ENCODE assay signal across 11 mouse cellular contexts in genomic region chr1:73721486-73722225, GRCm38 (mm10).
"Had no signal": no experiment of that assay in that cellular context is flagged by ENCODE, and none has a peak within 500 bp of the region (broad histone marks: within the 10 kb centered on the region; RNA-seq: fewer than 3 reads in every experiment).

No protein-coding gene starts in this region.

- H3K9me3 ChIP-seq: limb, embryonic 13.5 days; midbrain, embryonic 13.5 days; neural tube, embryonic 15.5 days had no signal

- H3K27ac ChIP-seq: limb, embryonic 13.5 days; liver, embryonic 14.5 days; midbrain, embryonic 13.5 days; neural tube, embryonic 15.5 days had no signal

- ATAC-seq: intestine, postnatal 0 days; midbrain, embryonic 13.5 days had no signal

- H3K4me1 ChIP-seq: limb, embryonic 13.5 days; midbrain, embryonic 13.5 days; neural tube, embryonic 15.5 days had no signal

- DNase-seq: left cerebral cortex, postnatal 4 days; lung, adult 18-20 months; right cerebral cortex, adult 18-20 months; right cerebral cortex, postnatal 25 days; thymus, postnatal 36 days had no signal

- H3K36me3 ChIP-seq: limb, embryonic 13.5 days; midbrain, embryonic 13.5 days; neural tube, embryonic 15.5 days had no signal

- H3K27me3 ChIP-seq: limb, embryonic 13.5 days; midbrain, embryonic 13.5 days; neural tube, embryonic 15.5 days had no signal

- H3K4me2 ChIP-seq: limb, embryonic 13.5 days; midbrain, embryonic 13.5 days; neural tube, embryonic 15.5 days had no signal

- H3K4me3 ChIP-seq: limb, embryonic 13.5 days; midbrain, embryonic 13.5 days; myocyte; neural tube, embryonic 15.5 days had no signal

- H3K9ac ChIP-seq: limb, embryonic 13.5 days; liver, embryonic 14.5 days; midbrain, embryonic 13.5 days; neural tube, embryonic 15.5 days had no signal
